Mouse (Mus musculus) frontal cortex, postnatal 25 days (tissue): Measurements from ENCODE around the gene Rnaseh2c.

Experiments
- DNase-seq, 2 experiments: peaks; one replicate each; pipeline ENCODE4 v3.0.0; 2022; ENCODE audit warnings: low spot score in 2 of 2

The Rnaseh2c gene

DNA sequence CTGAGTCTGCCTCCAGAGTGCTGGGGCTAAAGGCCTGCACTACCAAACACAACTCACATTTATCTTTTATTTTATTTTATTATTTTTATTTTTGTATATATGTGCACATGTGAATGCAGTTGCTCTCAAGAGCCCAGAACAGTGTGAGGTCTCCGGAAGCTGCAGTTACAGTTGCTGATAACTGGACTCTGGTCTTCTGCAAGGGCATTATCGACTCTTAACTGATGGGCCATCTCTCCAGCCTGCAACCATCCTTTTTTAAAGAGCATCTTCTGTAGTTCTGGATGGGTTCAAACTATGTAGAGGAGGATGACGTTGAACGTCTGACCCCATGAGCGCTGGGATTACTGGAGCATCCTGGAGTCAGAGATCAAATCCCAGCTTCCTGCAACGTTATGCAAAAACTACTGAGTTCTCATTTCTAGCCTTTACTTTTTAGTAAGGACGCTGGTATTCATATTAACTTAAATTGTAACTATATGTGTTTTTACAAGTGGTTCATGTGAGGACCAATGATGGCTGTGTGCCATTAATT, 34.4 kb downstream of the Rnaseh2c start:
- no peak for DNase-seq

DNA sequence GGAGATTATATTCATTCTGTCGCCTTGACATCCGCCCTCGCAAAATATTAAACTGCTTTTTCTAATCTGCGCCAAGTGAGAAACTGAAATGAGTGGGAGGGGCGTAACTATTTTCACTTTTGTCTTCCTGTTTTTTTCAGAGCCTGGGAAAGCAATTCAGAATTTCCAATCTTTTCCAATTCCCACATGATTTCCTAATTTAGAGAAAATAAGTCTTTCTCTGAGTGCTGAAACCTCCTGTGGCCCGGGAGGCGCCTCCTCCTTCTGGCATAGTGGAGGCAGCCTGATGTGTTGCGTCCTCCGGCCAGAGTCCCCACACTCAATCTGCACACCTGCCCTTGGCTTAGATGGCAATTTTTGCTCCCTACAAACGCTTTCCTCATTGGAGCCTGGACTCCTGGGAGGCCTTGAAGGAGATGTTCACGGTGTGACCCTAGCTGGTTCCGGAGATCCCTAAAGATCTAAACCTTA, 34.9 kb downstream of the Rnaseh2c start:
- no peak for DNase-seq

DNA sequence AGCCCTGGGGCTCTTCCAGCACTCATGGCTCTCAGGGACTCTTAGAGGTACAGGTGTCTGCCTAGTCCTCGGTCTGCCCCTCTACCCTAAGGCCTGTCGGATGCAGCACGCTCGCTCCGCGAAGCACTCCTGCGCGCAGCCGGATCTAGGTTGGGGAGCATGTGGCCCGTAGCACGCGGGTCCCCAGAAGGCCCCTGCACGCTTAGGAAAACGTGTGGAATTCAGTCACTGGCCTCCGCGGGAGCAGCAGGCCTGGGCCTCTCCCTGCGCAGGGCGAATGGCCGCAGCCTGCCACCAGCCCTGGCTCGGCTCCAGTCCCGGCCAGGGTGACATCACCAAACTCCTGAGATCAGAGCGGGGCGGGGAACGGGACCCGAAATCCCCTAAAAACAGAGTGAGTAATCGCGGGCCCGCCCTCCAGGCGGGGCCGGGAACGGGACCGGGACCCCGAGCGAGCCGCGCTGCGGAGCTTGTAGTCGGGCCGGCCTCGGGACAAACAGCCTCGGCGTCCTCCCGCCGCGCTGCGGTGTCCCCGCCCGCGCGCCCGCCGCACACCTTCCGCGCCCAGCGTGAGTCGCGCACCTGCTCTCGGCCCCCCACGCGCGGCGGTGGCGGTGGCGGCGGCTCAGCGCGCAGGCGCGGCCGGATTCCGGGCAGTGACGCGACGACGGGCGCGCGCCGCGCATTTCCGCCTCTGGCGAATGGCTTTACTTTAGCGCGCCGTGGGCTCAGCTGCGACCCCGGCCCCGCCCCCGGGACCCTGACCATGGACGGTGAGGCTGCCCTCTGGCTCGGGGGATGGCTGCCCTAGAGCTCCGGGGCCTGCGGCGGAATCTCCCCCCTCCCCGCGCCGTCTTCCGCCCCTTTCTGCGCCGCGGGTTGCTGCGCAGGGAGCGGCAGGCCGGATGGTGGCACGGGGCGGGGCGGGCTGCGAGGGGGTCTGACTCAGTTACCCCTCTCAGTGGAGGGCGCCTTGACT, 35.7 kb downstream of the Rnaseh2c start, which contains the start of gene Rela:
Rela (plus strand) TSS at position 415 of the 979 bp plus-strand sequence.
- peak; percentile 81 to 84 for DNase-seq

DNA sequence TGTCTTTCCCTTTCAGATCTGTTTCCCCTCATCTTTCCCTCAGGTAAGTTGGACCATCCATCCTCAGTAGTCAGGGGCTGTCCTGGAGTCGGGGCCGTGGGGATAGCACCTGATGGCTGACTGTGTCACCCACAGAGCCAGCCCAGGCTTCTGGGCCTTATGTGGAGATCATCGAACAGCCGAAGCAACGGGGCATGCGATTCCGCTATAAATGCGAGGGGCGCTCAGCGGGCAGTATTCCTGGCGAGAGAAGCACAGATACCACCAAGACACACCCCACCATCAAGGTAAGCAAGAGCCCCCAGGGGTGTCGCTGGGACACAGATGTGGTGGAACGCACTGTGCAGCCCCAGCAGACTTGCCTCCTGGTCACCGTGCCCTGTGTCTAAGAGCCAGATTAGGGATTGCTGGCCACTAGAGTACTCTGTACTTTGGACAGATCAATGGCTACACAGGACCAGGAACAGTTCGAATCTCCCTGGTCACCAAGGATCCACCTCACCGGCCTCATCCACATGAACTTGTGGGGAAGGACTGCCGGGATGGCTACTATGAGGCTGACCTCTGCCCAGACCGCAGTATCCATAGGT, 36.8 kb downstream of the Rnaseh2c start:
- DNase-seq, result no peak

DNA sequence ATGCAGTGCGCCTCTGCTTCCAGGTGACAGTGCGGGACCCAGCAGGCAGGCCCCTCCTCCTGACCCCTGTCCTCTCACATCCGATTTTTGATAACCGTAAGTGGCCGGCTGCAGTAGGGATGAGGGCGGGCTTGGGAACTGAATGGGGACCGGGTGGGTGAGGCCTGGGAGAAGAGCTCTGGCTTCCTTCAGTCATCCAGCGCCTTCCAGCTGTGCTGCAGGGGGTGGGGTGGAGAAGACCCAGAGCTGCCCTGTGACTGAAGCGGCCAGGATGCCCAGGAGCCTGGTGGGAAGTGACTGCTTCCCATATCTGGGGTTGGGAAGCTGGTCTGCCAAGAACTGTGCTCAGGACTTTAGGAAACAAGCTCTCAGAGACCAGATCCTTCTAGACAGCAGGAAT, 38.7 kb downstream of the Rnaseh2c start:
- no peak for DNase-seq

DNA sequence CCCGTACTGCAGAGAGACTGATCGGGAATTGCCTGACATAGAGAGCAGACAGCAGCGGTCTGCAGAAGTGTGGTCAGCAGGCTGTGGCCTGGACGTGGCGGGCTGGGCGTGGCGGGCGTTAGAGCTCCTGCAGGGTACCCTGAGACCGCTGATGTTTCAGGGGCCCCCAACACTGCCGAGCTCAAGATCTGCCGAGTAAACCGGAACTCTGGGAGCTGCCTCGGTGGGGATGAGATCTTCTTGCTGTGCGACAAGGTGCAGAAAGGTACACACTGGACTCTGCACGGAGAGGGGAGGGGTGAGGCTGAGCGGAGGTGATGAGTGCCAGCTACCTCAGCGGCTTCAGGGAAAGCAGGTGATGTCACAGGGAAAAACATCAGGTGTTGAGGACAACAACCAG, 39.3 kb downstream of the Rnaseh2c start:
- DNase-seq, result no peak

DNA sequence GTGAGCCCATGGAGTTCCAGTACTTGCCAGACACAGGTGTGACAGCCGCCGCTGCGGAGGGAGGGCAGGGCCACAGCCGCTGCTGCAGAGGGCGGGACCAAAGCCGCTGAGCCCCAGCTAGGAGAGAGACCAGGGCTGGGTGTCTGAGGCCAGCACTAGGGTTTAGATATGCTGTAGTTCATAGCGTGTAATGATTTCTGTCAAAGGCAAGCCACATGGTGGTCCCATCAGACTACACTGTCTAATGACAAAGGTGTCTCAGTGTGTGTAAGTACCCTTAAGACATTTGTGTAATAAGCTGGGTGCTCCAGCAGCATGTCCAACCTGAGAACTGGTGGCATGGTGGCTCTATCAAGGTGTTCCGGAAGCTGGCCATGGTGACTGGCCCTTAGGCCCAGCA, 40.0 kb downstream of the Rnaseh2c start:
- no peak for DNase-seq

DNA sequence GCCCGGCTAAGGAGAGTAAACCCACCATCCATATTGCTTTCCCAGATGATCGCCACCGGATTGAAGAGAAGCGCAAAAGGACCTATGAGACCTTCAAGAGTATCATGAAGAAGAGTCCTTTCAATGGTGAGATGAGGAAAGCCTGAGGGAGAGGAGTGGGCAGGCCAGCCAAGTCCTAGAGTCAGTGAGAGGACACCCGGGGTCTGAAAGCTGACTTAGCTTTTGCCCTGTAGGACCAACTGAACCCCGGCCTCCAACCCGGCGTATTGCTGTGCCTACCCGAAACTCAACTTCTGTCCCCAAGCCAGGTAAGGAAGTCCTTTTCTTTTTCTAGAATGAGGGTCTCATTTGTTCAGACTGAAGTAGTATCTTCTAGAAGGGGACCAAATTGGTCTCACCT, 43.6 kb downstream of the Rnaseh2c start:
- no peak for DNase-seq

DNA sequence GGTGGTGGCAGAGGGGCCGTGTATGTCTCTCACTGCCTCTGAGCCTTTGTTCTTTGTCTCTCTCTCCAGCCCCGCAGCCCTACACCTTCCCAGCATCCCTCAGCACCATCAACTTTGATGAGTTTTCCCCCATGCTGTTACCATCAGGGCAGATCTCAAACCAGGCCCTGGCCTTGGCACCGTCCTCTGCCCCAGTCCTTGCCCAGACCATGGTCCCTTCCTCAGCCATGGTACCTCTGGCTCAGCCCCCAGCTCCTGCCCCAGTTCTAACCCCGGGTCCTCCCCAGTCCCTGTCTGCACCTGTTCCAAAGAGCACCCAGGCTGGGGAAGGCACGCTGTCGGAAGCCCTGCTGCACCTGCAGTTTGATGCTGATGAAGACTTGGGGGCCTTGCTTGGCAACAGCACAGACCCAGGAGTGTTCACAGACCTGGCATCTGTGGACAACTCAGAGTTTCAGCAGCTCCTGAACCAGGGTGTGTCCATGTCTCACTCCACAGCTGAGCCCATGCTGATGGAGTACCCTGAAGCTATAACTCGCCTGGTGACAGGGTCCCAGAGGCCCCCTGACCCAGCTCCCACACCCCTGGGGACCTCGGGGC, 45.2 kb downstream of the Rnaseh2c start:
- DNase-seq, result no peak

DNA sequence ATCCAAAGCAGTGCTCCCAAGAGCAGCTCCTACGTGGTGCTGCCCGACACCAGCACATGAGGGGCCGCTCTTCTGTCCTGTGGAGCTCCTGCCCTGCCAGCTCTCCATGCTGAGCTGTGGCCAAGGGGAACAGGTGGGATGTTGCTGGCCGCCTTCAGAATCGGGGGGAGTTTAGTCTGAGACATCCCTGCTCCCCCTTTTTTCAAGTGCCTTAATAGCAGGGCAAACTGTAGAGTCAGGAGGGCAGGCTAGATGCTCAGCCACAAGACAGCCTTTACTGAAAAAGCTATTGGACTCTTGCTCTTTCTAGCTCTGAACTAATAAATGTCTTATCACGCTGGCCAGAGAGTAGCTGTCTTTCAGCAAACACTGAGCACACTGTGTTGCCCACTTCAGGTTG, 46.1 kb downstream of the Rnaseh2c start:
- no peak for DNase-seq

DNA sequence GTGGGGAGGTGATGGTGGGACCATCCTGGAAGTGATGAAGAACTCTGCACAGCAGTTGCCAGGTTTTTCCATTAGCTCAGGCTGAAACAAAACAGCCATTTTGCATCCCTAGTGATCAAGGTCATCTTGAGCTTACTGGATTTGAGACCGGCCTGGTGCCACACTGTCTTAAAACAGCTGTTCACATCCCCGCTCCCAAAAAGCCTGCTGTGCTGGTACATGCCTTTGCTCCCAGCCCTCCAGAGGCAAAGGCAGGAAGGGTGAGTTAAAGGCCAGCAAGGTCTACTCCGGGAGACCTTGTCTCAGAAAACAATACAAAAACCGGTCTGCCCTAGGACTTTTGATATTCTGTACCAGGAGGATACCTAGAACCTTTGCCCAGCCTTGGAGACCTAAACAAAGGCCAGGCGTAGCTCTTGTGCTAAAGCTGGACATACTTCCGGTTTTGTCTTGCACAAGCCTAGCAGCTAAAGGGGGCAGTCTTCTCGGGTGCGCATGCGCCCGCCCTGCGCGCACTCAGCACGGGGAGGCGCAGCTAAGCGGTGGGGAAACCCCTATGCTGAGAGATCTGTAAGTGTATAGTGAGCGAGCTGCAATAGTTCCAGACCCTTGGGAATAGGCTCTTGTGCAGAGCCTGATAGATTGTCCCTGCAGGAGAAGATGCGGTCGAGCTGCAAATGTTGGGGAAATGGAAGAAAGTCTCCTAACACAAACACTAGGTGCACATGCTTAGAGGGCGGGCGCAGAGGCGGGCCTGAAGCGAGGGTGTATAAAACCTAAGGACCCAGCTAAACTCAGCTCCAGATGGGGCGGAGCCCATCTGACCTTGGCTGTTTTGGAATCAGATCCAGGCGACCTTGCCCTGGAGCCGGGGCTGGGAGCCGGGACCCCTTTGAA, 47.0 kb downstream of the Rnaseh2c start:
- DNase-seq, result peak; percentile 61 to 67

DNA sequence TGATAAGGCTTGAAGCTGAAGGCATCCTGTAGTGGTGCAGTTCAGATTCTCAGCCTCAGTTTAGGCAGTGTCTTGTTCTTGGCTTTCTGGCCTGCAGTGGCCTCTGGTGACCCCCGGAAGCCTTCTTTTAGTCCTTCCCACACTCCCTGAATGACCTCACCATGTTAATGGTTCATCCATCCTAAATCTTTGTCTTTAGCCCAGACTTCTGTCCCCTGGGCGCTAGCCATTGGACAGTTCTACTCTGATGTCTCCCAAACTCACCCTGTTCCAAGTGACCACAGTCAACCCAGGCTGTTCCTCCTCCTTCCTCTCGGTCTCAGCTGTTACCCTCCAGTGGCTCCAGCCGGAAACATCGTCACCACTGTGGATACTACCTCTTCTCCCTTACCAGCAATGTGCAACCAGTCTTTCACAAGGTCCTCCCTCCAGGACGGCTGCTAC, 47.6 kb downstream of the Rnaseh2c start:
- DNase-seq, result no peak

DNA sequence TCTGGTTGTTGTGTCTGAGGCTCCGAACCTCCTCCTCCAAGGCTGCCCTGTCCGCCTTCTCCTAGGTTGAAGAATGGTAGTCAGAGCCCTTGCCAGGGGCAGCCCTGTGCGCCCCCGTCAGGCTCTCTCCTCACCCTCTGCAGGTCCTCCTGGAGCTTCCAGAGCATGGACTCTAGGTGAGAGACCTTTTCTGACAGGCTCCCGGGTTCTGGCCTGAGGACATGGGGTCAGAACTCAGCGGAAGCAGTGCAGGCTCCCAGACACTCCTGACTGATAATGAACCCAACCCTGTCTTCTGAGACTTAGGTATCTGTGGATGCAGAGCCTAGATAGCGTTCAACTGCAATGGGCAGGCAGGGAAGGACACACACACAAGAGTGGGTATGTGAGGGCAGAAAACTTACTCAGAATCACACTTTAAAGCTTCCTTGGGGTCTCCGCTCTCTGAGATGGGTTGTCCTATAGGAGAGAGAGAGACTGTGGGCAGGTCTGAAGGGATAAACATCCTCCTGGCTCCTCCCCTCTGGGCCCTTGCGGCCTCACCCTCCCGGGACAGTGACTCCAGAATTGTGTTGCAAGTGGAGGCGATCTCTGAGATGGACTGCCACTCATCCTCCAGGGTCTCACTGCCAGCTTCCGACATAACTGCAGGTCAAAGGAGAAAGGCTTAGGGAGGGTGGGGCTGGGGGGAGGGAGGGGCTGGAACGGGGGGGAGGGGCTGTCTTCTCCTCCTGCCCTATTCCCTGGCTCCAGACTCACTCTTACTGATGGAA, 50.0 kb downstream of the Rnaseh2c start:
- DNase-seq, result no peak

DNA sequence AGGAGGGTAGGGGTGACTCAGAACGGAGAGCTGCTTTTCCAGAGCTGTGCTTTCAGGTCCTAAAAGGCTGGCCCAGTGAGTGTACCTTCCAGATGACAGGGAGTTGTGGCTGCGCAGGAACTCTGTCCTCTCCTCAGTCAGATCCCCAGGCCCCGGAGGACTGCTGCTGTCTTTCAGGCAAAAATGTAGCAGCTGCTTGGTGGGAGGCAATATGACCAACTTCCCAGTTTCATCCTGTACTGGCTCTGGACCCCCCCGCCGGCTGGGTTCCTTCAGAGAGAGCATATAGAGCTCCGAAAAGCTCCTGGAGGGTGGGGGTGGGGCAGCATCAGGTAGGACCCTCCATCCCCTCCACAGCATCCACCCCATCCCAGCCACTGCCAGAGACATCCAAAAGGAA, 50.9 kb downstream of the Rnaseh2c start:
- DNase-seq, result no peak

DNA sequence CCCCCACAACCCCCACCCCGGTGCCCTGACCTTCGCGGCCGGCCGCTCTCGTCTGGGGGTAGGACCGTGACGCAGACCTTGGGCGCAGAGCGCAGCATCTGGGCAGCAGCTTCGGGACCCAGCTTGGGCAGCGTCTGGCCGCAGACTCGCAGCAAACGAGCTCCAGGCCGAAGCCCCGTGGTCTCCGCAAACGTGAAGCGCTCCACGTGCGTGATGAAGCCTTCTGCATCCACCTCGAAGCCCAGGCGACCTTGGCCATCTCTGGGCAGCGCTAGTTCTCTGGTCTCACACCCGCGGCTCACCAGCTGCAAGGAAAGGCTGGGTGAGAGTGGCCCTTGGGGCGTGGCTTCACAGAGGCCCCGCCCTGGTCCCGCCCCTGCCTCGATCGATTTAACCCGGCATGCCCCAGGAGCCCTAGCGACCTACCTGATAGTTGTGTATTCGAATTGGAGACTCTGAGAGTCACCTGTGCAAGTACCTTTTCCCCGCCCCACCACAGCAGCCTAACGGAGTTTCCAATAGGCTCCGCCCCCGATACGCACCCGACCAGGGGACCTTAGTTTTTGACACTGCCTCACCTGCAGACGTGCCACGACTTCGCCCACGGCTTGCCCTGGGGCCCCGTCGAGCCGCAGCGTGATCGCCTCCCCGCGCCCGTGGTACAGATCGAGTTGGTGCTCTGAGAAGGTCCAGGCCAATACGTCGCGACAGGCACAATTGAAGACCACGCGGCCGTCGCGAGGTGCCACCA, 52.5 kb downstream of the Rnaseh2c start:
- DNase-seq, result no peak

DNA sequence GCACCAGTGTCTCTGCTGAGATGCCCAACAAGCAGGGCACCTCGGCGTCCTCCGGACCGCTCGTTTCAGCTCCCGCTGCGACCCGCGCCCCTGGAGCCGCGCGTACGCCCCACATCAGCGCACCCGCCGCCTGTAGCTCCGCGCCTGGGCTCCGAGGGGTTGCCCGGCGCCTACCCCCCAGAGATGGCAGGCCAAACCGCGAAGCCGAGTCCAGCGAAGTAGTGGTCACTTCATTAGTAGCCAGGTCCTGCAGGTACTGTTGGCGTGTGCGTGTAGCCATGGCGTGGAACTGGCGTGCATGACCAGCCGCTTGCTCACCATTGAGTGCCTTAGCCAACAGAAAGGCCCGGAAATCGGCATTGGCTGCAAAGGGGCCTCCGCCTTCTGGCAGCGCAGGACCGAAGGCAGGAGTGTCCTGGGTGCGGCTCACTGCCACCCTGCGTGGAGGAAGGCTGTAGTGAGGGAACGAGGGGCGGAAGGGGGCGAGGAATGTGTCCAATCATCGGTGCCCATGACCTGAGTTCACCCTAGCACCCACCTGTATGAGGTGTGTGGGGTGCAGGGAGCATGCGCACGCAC, 53.1 kb downstream of the Rnaseh2c start:
- no peak for DNase-seq
